ENCODE assay signal across 18 mouse cellular contexts in genomic region chr1:191458292-191458691, GRCm38 (mm10). TPM values are rescaled to one million over a fixed set of nuclear protein-coding genes. Genes with fewer than 3 reads are reported as not detected.
DNase-seq lines count a peak whose midpoint lies in the region; ATAC-seq and TF ChIP-seq lines count a peak whose summit lies in the region.
"Had no signal": no experiment of that assay in that cellular context is flagged by ENCODE, and none has a peak within 500 bp of the region (broad histone marks: within the 10 kb centered on the region; RNA-seq: fewer than 3 reads in every experiment).

No protein-coding gene starts in this region.

- TF ChIP-seq POLR2A in liver, adult 2 months (IDR thresholded peaks at IDR 0.05; ENCODE audit: extremely low read depth, insufficient read depth, low read length): no peak

- no peaks in the 10 kb centered on the region for H3K27me3 ChIP-seq in embryonic facial prominence, embryonic 13.5 days
- no peaks in the 10 kb centered on the region for H3K27me3 ChIP-seq in embryonic facial prominence, embryonic 10.5 days (replicated peaks; ENCODE audit: low read depth, poor library complexity, severe bottlenecking)
- H3K27me3 ChIP-seq in liver, adult 2 months (ENCODE audit: control insufficient read depth, insufficient read depth, low read length): no peaks in the 10 kb centered on the region
- no peaks in the 10 kb centered on the region for H3K27me3 ChIP-seq in liver, embryonic 11.5 days (replicated peaks; ENCODE audit: control insufficient read depth, insufficient read depth, low read length)
- H3K27me3 ChIP-seq: midbrain, embryonic 15.5 days had no signal

- DNase-seq in embryonic facial prominence, embryonic 10.5 days (ENCODE audit: low spot score): no peak
- DNase-seq in liver, adult 2 months (ENCODE audit: extremely low read depth, low read depth, low spot score): no peak
- DNase-seq in liver, embryonic 11.5 days (ENCODE audit: low spot score): no peak
- no peak for DNase-seq in ovary, adult 18-20 months (ENCODE audit: low spot score)
- DNase-seq: adrenal gland, postnatal 25 days; cerebellum, adult 9-11 months; embryo, embryonic 11 days; kidney, adult 18-20 months; kidney, postnatal 25 days; lung, adult 2 months; right cerebral cortex, postnatal 25 days; thymus, adult 2 months had no signal

- WGBS in embryonic facial prominence, embryonic 13.5 days: 58% methylated on average over 2 of the region's 2 CpGs
- WGBS in embryonic facial prominence, embryonic 10.5 days: 66% methylated on average over 2 of the region's 2 CpGs
- whole genome bisulfite sequencing in liver, adult 2 months: 60% methylated on average over 2 of the region's 2 CpGs
- WGBS in liver, embryonic 11.5 days: 80% methylated on average over 2 of the region's 2 CpGs

- no peak for TF ChIP-seq CTCF in liver, adult 2 months (IDR thresholded peaks at IDR 0.05; ENCODE audit: low read depth, low read length)

- no peak overlapping the region for H3K9ac ChIP-seq in embryonic facial prominence, embryonic 13.5 days
- H3K9ac ChIP-seq in liver, adult 2 months (ENCODE audit: low read depth, low read length): no peak overlapping the region
- H3K9ac ChIP-seq in liver, embryonic 11.5 days (ENCODE audit: low read depth, low read length): no peak overlapping the region
- H3K9ac ChIP-seq: midbrain, embryonic 15.5 days had no signal

- no peak for ATAC-seq in embryonic facial prominence, embryonic 13.5 days (ENCODE audit: insufficient number of reproducible peaks, insufficient read depth, low FRiP score, low TSS enrichment, low read depth)
- no peak for ATAC-seq in liver, embryonic 11.5 days (replicated peaks; ENCODE audit: low FRiP score)
- ATAC-seq in neutrophil, adult 5-6 weeks (ENCODE audit: extremely low read depth, insufficient number of reproducible peaks, low FRiP score, poor library complexity, severe bottlenecking): peak; percentile 70
- ATAC-seq in erythroid progenitor cell, adult 5-6 weeks (replicated peaks; ENCODE audit: low FRiP score, poor library complexity, severe bottlenecking): no peak
- ATAC-seq: forebrain, embryonic 14.5 days; midbrain, embryonic 15.5 days had no signal

- H3K4me2 ChIP-seq in embryonic facial prominence, embryonic 13.5 days: no peak overlapping the region
- no peak overlapping the region for H3K4me2 ChIP-seq in liver, embryonic 11.5 days
- H3K4me2 ChIP-seq: midbrain, embryonic 15.5 days had no signal

- peak overlapping the region; percentile 28; the same call in 1 of the 2 replicates for H3K27ac ChIP-seq in embryonic facial prominence, embryonic 13.5 days
- no peak overlapping the region for H3K27ac ChIP-seq in embryonic facial prominence, embryonic 10.5 days (replicated peaks)
- peak overlapping the region; percentile 43 for H3K27ac ChIP-seq in liver, adult 2 months (replicated peaks; ENCODE audit: insufficient read depth, low read depth, low read length)
- H3K27ac ChIP-seq in liver, embryonic 11.5 days (ENCODE audit: low read depth, low read length): no peak overlapping the region
- peak overlapping the region; percentile 26 for H3K27ac ChIP-seq in brown adipose tissue, adult 24 weeks (replicated peaks; ENCODE audit: low read depth, low read length)
- H3K27ac ChIP-seq: midbrain, embryonic 15.5 days had no signal

- no peaks in the 10 kb centered on the region for H3K9me3 ChIP-seq in embryonic facial prominence, embryonic 13.5 days
- H3K9me3 ChIP-seq in embryonic facial prominence, embryonic 10.5 days: no peaks in the 10 kb centered on the region
- H3K9me3 ChIP-seq in liver, embryonic 11.5 days (ENCODE audit: control insufficient read depth, low read length): no peaks in the 10 kb centered on the region
- H3K9me3 ChIP-seq: midbrain, embryonic 15.5 days had no signal

- H3K4me1 ChIP-seq in embryonic facial prominence, embryonic 13.5 days: peaks cover 30% of the 10 kb centered on the region
- H3K4me1 ChIP-seq in embryonic facial prominence, embryonic 10.5 days: peaks cover 36% of the 10 kb centered on the region
- peaks cover 10% of the 10 kb centered on the region; the same call in 1 of the 2 replicates for H3K4me1 ChIP-seq in liver, adult 2 months (ENCODE audit: control insufficient read depth, insufficient read depth, low read length)
- H3K4me1 ChIP-seq in liver, embryonic 11.5 days (replicated peaks; ENCODE audit: control insufficient read depth, insufficient read depth, low read length): peaks cover 5% of the 10 kb centered on the region
- peaks cover 44% of the 10 kb centered on the region for H3K4me1 ChIP-seq in brown adipose tissue, adult 24 weeks (ENCODE audit: control insufficient read depth, insufficient read depth, insufficient read length, low read length)

- no peaks in the 10 kb centered on the region for H3K79me2 ChIP-seq in liver, adult 2 months (ENCODE audit: control insufficient read depth, insufficient read depth, low read length)

- H3K36me3 ChIP-seq in embryonic facial prominence, embryonic 13.5 days: no peaks in the 10 kb centered on the region
- no peaks in the 10 kb centered on the region for H3K36me3 ChIP-seq in embryonic facial prominence, embryonic 10.5 days (replicated peaks)
- H3K36me3 ChIP-seq in liver, adult 2 months (ENCODE audit: control insufficient read depth, insufficient read depth, low read length): no peaks in the 10 kb centered on the region
- H3K36me3 ChIP-seq in liver, embryonic 11.5 days (ENCODE audit: control insufficient read depth, insufficient read depth, low read length): no peaks in the 10 kb centered on the region
- H3K36me3 ChIP-seq: midbrain, embryonic 15.5 days had no signal

- H3K4me3 ChIP-seq in embryonic facial prominence, embryonic 13.5 days: no peak overlapping the region
- H3K4me3 ChIP-seq in embryonic facial prominence, embryonic 10.5 days: no peak overlapping the region
- no peak overlapping the region for H3K4me3 ChIP-seq in liver, adult 2 months (ENCODE audit: insufficient read depth, low read depth, low read length)
- H3K4me3 ChIP-seq in liver, embryonic 11.5 days (ENCODE audit: low read depth, low read length): no peak overlapping the region
- H3K4me3 ChIP-seq in brown adipose tissue, adult 24 weeks (ENCODE audit: insufficient read depth, low read depth, low read length): no peak overlapping the region
- H3K4me3 ChIP-seq: midbrain, embryonic 15.5 days had no signal

RNA-seq across cellular contexts. Expression of gene Ppp2r5a, which starts 55.2 kb away (rescaled TPM):
- 14.4 and 18.6 TPM in 2 replicates for polyA plus RNA-seq in embryonic facial prominence, embryonic 13.5 days (2015; fragmentation: Nextera tagmentation; extraction: Ambion mirVana)
- polyA plus RNA-seq in embryonic facial prominence, embryonic 10.5 days (2016; fragmentation: Nextera tagmentation; extraction: Ambion mirVana): 10.5 and 12.1 TPM in 2 replicates
- total RNA-seq in liver, adult 2 months (2014; rRNA removed): 149 and 170 TPM in 2 replicates
- 75.3 and 80.3 TPM in 2 replicates for polyA plus RNA-seq in liver, adult 2 months (2012; rRNA removed)
- 32.4 and 39.9 TPM in 2 replicates for polyA plus RNA-seq in liver, embryonic 11.5 days (2014; fragmentation: Nextera tagmentation; extraction: Ambion mirVana)
- polyA plus RNA-seq in brown adipose tissue, adult 24 weeks (2012; ENCODE audit: insufficient read depth, insufficient read length, missing spikeins): 895 and 923 TPM in 2 replicates
- total RNA-seq in neutrophil, adult 5-6 weeks (2017): 341 and 410 TPM in 2 replicates
- total RNA-seq in erythroid progenitor cell, adult 5-6 weeks (2015; ENCODE audit: low replicate concordance): 59.1 and 84.3 TPM in 2 replicates
- total RNA-seq in erythroid progenitor cell, adult 5-6 weeks (2017; ENCODE audit: low replicate concordance): 60.7 and 94.6 TPM in 2 replicates

Comparison
In these comparisons a context has a peak if more than half of its experiments do, and no peak if none do; other contexts are left out.
1. H3K27ac ChIP-seq: peak in embryonic facial prominence, embryonic 13.5 days (single experiment), liver, adult 2 months (single experiment) and brown adipose tissue, adult 24 weeks (single experiment); none in embryonic facial prominence, embryonic 10.5 days (single experiment) and liver, embryonic 11.5 days (single experiment).
2. RNA of gene Ppp2r5a, which starts 55.2 kb away (polyA plus RNA-seq): 895 to 923 TPM in brown adipose tissue, adult 24 weeks; 75.3 to 80.3 TPM in liver, adult 2 months, 32.4 to 39.9 TPM in liver, embryonic 11.5 days, 14.4 to 18.6 TPM in embryonic facial prominence, embryonic 13.5 days and 10.5 to 12.1 TPM in embryonic facial prominence, embryonic 10.5 days; every median in the first group is over 10 times any median in the second.